Mouse (Mus musculus) T-helper 1 cell (primary cell): Measurements from ENCODE around the gene Gpr152.

ENCODE experiments used
- in situ Hi-C: fragments of 300-600 bp; cut with MboI, MseI; formaldehyde crosslinking; loops from one replicate; pipeline ENCODE4 v1.15.1; 2025; ENCODE audit warnings: high pct_unique_total_duplicates

Gene Gpr152

GRCm38 (mm10) chr19:4139446-4139845, at the start of gene Gpr152:
Gene Gpr152 (plus strand): TSS chr19:4139787.
- in situ Hi-C loops = no loop called here

DNA sequence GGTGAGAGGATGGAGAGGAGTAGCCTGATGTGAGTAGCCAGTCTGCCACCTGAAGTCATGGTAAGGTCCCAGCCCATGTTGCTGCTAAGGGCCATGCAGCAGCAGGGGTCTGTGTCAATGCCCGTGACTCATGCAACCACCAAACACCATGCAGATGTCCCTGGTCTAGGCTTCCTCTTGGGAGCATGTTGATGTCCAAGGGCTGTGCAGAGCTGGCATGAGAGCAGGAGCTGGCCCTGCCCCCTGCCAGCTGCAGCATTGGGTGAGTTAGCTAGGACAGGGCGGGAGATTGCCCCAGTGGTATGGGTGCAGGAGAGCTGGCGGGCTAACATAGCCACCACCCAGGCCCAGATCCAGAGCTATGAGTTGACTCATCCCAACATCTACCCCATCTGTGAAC, 49.1 kb upstream of the Gpr152 start:
- in situ Hi-C loops = no loop called here

GRCm38 (mm10) chr19:4091383-4091782, 48.2 kb upstream of the Gpr152 start:
- in situ Hi-C loops = no loop called here

DNA sequence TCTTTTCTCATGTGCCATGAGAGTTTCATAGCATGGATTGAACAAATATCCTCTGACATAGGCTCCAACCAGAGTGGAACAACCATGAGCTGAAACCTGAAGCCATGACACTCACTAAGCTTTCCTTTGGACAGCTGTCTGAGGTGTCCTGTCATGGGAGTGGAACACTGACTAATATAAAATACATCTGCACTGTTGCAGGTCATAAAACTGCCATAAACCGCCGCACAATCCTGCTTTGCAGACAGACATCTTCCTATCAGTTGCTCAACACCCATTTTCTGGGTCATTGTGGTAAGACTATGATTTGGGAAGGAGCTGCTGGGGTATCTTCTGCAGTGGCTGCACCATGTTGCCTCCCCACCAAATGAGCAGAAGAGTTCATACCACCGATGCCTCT, 46.8 kb upstream of the Gpr152 start:
- in situ Hi-C loops = no loop called here

GRCm38 (mm10) chr19:4093772-4094171, 45.8 kb upstream of the Gpr152 start:
- in situ Hi-C loops = no loop called here

DNA sequence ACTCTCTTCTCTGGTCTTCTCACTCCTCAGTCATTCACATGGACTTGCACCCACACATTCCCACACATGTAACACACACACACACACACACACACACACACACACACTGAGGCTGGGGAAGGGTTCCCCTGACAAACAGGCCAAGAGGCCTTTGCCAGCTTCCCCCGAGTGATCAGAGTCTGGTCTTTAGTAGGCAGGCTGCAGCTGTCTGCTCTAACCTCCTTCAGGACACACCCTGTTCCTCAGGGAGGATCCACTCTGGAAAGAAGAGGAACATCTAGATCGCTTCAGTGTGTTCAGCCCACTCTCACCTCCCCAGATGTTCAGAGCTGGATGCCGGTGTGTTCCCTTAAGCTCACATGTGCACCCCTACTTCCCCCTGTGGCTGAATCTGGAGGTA, 45.2 kb upstream of the Gpr152 start:
- in situ Hi-C loops = no loop called here

DNA sequence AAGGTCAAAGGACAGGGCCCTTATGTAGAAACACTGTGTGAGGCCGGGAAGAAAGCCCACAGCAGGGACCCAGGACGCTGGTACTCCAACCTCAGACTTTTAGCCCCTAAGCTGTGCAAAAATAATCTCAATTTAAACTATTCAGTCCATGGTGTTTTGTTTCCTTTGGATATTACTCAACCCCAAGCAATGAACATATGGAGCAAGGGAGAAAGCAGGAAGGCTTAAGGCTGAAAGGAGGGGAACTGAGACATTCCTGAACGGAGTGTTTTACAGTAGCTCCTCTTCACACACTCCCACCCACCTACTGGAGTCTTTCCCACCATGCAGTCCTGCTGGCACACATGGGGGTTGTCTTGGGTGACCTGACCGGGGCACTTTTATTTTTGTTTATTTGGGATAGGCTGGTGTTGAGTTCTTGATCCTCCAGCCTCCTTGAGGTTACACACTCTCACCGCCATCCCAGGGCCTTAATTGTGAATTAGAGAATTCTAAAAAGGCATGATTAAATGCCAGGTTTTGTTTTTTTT, 44.7 kb upstream of the Gpr152 start:
- in situ Hi-C loops = no loop called here

DNA sequence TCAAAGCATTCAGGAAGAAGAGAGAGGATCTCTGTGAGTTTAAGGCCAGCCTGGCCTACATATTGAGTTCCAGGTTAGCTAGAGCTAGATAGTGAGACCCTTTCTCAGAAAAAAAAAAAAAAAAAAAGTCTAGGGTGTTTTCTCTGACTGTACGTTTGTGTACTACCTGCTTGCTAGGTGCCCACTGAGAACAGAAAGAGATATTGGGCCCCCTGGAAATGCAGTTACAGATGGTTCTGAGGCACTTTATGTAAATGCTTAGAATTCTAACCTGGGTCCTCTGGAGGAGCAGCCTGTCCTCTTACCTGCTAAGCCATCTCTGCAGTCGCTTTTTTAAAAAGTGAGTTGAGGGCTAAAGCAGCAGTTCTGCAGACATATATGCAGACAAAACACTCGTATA, 43.8 kb upstream of the Gpr152 start:
- in situ Hi-C loops = no loop called here

GRCm38 (mm10) chr19:4096642-4097440, 42.7 kb upstream of the Gpr152 start, which contains the start of gene Cdk2ap2:
Gene Cdk2ap2 (plus strand): TSS chr19:4097182.
- in situ Hi-C loops = no loop called here

GRCm38 (mm10) chr19:4097441-4097825, 42.2 kb upstream of the Gpr152 start:
- in situ Hi-C loops = no loop called here

- in situ Hi-C loops = no loop called here
Observed at GRCm38 (mm10) chr19:4098426-4098825, 41.2 kb upstream of the Gpr152 start.

- in situ Hi-C loops = no loop called here
Observed at GRCm38 (mm10) chr19:4099056-4099455, 40.5 kb upstream of the Gpr152 start.

DNA sequence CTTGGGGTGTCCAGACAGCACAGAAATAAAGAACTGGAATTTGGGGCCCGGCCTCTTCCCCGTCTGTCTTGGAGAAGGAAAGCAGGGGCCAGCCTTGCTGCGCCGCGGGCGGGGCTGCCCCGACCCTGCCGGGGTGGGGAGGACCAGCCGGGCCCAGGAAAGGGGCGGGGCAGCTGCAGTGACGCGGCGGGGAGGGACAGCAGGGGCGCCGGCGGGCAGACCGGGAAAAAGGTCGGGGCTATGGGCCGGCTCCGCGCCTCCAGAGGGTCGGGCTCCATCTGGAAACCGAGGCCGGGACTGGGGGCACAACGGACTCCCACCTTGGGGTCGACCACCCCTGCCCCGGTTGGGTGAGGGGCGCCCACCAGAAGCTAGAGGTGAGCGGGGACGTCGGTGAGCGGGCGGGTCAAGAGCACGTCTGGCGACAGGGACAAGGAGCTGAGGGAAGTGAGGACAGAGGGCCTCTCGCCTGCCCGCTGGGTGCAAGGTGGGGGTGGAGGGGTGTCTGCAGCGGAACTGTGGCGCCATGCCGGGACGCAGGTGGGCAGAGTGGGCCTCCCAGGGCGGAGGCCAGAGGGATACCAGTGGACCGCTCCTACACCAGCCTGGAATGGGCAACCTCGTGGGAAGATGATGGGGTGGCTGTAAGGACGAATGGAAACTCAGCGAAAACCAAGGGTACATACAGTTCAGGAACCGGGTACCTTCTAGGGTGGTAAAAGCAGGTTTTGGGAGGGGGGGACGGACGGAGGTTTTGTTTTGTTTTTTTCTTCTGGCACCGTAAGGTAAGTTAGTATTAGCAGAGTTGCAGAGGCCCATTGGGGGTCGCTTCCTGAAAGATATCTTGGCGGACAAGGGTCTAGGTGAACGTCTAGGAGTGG, 39.5 kb upstream of the Gpr152 start, which contains the start of gene Pitpnm1:
TSS of gene Pitpnm1 (plus strand) at position 162 of the 881 bp plus-strand sequence.
- in situ Hi-C loops = no loop called here

- in situ Hi-C loops = no loop called here
Observed at GRCm38 (mm10) chr19:4100718-4101261, 38.8 kb upstream of the Gpr152 start.

DNA sequence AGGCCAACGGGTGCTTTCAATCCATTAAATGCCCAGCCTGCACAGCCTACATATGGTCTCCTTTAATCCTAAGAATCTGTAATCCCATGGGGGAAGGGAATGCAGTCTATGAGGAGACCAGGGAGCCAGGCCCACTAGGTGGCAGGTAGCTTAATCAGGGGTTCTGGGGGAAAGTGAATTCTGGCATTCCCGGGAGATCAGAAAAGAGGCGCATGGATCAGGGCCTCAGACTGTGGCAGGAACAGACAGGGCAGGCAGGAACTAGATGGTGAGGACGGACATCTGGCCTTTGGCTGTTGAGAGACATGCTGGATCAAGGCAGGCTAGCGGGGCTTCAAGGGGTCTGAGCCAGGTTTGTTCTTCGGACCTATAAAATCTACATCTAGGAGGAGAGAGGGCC, 38.1 kb upstream of the Gpr152 start:
- in situ Hi-C loops = no loop called here

DNA sequence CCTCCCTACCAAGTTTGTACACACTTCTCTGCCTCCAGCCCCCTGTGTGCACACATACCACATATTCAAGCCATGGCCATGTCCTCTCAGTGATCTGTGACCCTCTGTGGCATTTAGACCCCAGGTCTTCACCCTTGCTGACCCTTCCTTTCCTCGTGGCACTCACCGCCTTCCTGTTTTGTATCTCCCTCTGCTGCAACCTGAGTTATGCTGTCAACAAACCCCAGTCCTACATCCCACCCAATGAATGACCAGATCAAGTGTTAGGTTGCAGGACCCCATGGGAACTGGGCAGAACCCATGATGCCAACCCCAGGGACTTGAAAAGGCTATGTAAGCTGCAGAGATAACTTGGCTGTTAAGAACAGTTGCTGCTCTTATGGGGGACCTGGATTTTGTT, 37.5 kb upstream of the Gpr152 start:
- in situ Hi-C loops = no loop called here

GRCm38 (mm10) chr19:4102626-4103025, 37.0 kb upstream of the Gpr152 start:
- in situ Hi-C loops = no loop called here

- in situ Hi-C loops = no loop called here
Observed at GRCm38 (mm10) chr19:4103294-4103693, 36.3 kb upstream of the Gpr152 start.

GRCm38 (mm10) chr19:4103792-4104191, 35.8 kb upstream of the Gpr152 start:
- in situ Hi-C loops = no loop called here

DNA sequence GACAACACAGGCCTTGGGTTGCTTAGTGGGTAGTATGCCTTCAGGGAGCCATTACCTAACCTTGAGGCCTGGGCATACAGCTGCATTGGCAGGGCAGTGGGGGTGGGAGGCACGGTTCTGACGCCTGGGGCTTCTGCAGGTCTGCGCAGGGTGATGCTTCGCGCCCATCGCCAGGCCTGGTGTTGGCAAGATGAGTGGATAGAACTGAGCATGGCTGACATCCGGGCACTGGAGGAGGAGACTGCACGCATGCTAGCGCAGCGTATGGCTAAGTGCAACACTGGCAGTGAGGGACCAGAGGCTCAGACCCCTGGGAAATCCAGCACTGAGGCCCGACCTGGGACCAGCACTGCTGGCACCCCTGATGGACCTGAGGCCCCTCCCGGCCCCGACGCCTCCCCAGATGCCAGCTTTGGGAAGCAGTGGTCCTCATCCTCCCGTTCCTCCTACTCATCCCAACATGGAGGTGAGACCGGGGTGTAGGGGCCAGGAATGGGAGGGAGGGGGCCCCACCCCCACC, 34.9 kb upstream of the Gpr152 start:
- in situ Hi-C loops = no loop called here

DNA sequence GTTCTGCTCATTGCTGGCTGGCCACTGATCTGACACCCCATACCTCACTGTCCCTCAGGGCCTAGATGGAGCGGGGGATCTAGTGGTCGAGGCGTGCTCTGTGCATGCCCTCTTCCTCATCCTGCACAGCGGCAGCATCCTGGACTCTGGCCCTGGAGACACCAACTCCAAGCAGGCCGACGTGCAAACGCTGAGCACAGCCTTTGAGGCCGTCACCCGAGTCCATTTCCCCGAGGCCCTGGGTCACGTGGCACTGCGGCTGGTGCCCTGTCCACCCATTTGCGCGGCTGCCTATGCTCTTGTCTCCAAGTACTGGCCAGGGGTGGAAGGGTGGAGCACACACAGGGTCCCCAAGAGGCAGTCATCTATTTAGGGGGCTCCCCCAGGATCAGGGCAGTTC, 32.9 kb upstream of the Gpr152 start:
- in situ Hi-C loops = no loop called here

DNA sequence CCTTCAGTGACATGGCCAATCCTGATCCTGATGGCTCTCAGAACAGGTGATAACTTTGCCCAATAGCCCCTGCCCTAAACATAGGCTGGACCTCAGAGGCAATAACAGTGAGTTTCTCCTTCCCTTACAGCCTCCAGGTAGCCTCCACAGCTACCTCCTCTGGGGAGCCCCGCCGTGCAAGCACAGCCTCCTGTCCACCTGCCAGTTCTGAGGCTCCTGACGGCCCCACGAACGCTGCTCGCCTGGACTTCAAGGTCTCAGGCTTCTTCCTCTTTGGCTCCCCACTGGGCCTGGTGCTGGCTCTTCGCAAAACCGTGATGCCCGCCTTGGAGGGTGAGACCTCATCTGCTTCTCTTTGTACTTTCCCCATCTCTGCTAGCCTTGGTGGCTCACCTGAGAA, 31.1 kb upstream of the Gpr152 start:
- in situ Hi-C loops = no loop called here
